In the genomic region with DNA sequence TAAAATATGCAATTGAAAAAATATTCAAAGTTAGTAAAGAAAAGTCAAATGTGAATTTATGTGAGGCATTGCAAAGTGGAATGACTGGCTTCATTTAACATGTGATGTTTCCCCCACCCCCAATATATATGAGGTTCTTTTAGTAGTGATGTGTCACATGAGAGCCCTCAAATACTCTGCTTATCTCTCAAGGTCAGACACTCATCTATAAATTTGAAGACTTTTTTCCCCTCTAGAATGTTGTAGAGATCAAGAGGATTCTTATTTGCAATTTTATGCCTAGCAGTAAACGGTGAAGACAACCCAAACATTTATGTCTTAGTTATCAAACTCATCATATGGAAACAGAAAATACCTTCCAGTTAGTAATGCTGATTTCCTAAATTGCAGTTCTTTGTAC, we compare ENCODE assay signal across 16 mouse cellular contexts.
"Had no signal": no experiment of that assay in that cellular context is flagged by ENCODE, and none has a peak within 500 bp of the region (broad histone marks: within the 10 kb centered on the region; RNA-seq: fewer than 3 reads in every experiment).

No protein-coding gene starts in this region.

- H3K27me3 ChIP-seq: neural tube, embryonic 13.5 days; neural tube, embryonic 15.5 days; stomach, embryonic 15.5 days had no signal

- H3K27ac ChIP-seq: neural tube, embryonic 13.5 days; neural tube, embryonic 15.5 days; stomach, embryonic 15.5 days; stomach, postnatal 0 days had no signal

- DNase-seq: retina, postnatal 1 day; right cerebral cortex, adult 18-20 months; right cerebral cortex, postnatal 14 days; right cerebral cortex, postnatal 25 days; right cerebral cortex, postnatal 4 days; spleen, adult 18-20 months; thymus, adult 18-20 months; thymus, adult 2 months; thymus, postnatal 14 days; thymus, postnatal 25 days; thymus, postnatal 36 days; thymus, postnatal 4 days had no signal

- H3K9me3 ChIP-seq: neural tube, embryonic 13.5 days; neural tube, embryonic 15.5 days; stomach, embryonic 15.5 days had no signal

- H3K4me3 ChIP-seq: neural tube, embryonic 13.5 days; neural tube, embryonic 15.5 days; stomach, embryonic 15.5 days had no signal

- H3K36me3 ChIP-seq: neural tube, embryonic 13.5 days; neural tube, embryonic 15.5 days; stomach, embryonic 15.5 days had no signal

- H3K9ac ChIP-seq: neural tube, embryonic 13.5 days; neural tube, embryonic 15.5 days; stomach, embryonic 15.5 days had no signal

- H3K4me2 ChIP-seq: neural tube, embryonic 13.5 days; neural tube, embryonic 15.5 days; stomach, embryonic 15.5 days had no signal

- H3K4me1 ChIP-seq: neural tube, embryonic 13.5 days; neural tube, embryonic 15.5 days; stomach, embryonic 15.5 days had no signal
